Mouse (Mus musculus) olfactory bulb, adult 2 months (tissue): Measurements from ENCODE around the gene Zfp988.
"Not testable (repeated sequence)": the region's sequence is repeated elsewhere in the genome, so short reads cannot be mapped to it uniquely, and the experiment has no call there.

Experiments used
- CTCF ChIP-seq: fragments of 200-500 bp; IDR thresholded peaks from 2 replicates; pipeline ENCODE4 v1.5.1; 2012; ENCODE audit warnings: low read depth, mild to moderate bottlenecking, low read length, moderate library complexity; ENCODE audit not compliant: insufficient read depth
- POLR2A ChIP-seq: fragments of 200-500 bp; IDR thresholded peaks from 2 replicates; pipeline ENCODE4 v1.6.1; 2012; ENCODE audit warnings: mild to moderate bottlenecking, low read depth, low read length, moderate library complexity; ENCODE audit not compliant: insufficient read depth

- not testable (repeated sequence) for TF ChIP-seq CTCF, POLR2A
These were observed 31.1 kb downstream of the Zfp988 start for GRCm38 (mm10) chr4:147336368-147337195.
